Mouse (Mus musculus) large intestine, adult 2 months (tissue): ENCODE data around the gene Lnx2. TPM values are rescaled to one million over a fixed set of nuclear protein-coding genes. Genes with fewer than 3 reads are reported as not detected.

Experiments used
- DNase-seq: peaks from one replicate; pipeline ENCODE4 v3.0.0-alpha.2; 2012; ENCODE audit warnings: low read depth, low spot score
- WGBS: fragments of 180-500 bp; shearing (Covaris S2); methylation state at CpG from one replicate; pipeline ENCODE4 v1.1.7; 2018; 5-methylcytosine and 5-hydroxymethylcytosine counted together
- polyA plus RNA-seq: library from polyadenylated mRNA; depleted of rRNA; stranded (reverse); fragments of >200 nt; gene quantifications from 2 replicates; pipeline ENCODE4 v1.2.3, GENCODE M21; 2012; rRNA removed

Gene Lnx2
- polyA plus RNA-seq, 1 experiment: 12.9 TPM

- DNase-seq: no peak
Observed at GRCm38 (mm10) chr5:146981376-146981775, 95.0 kb downstream of the Lnx2 start.

GRCm38 (mm10) chr5:146974781-146975123 is 101.6 kb downstream of the Lnx2 start:
- no peak for DNase-seq
- WGBS: 30% methylated on average over 13 of the region's 13 CpGs

More at GRCm38 (mm10) chr5:146981376-146981775, 95.0 kb downstream of the Lnx2 start:
- 84% methylated on average over 6 of the region's 6 CpGs for WGBS

GRCm38 (mm10) chr5:146973858-146974780 is 102.3 kb downstream of the Lnx2 start:
- DNase-seq: no peak
- 63% methylated on average over 25 of the region's 25 CpGs for WGBS

- DNase-seq: no peak
- WGBS: 82% methylated on average over 9 of the region's 9 CpGs
Observed at GRCm38 (mm10) chr5:146973353-146973752, 103.0 kb downstream of the Lnx2 start.

- WGBS: 62% methylated on average over 10 of the region's 10 CpGs
Observed at GRCm38 (mm10) chr5:146971776-146972561, 104.4 kb downstream of the Lnx2 start.

GRCm38 (mm10) chr5:146968695-146969393 is 107.5 kb downstream of the Lnx2 start:
- WGBS: 72% methylated on average over 13 of the region's 13 CpGs
- DNase-seq: no peak

More at GRCm38 (mm10) chr5:146971776-146972561, 104.4 kb downstream of the Lnx2 start:
- DNase-seq: no peak

Other genes starting within 250 kb of the Lnx2 start
- 79.3 and 82.8 TPM in 2 replicates for gene Rpl21, start 243.7 kb downstream of the Lnx2 start, polyA plus RNA-seq
- gene Rasl11a, start 231.5 kb downstream of the Lnx2 start, polyA plus RNA-seq: 4.9 and 6.2 TPM in 2 replicates
- 32.3 and 40.6 TPM in 2 replicates for gene Gtf3a, start 127.9 kb downstream of the Lnx2 start, polyA plus RNA-seq
- gene Mtif3, start 112.8 kb downstream of the Lnx2 start, polyA plus RNA-seq: 11.9 and 13.9 TPM in 2 replicates
- gene Polr1d, start 464 bp upstream of the Lnx2 start, polyA plus RNA-seq: 47.1 and 48.3 TPM in 2 replicates
- gene Gsx1, start 112.1 kb upstream of the Lnx2 start, polyA plus RNA-seq: not detected in 2 replicates
- gene Pdx1, start 193.4 kb upstream of the Lnx2 start, polyA plus RNA-seq: 0.04 and 0.12 TPM in 2 replicates
- gene Cdx2, start 230.7 kb upstream of the Lnx2 start, polyA plus RNA-seq: 149 and 189 TPM in 2 replicates
- 1.8 and 4.6 TPM in 2 replicates for gene Urad, start 245.9 kb upstream of the Lnx2 start, polyA plus RNA-seq